25 mouse cellular contexts compared by ENCODE assay signal in the genomic region with DNA sequence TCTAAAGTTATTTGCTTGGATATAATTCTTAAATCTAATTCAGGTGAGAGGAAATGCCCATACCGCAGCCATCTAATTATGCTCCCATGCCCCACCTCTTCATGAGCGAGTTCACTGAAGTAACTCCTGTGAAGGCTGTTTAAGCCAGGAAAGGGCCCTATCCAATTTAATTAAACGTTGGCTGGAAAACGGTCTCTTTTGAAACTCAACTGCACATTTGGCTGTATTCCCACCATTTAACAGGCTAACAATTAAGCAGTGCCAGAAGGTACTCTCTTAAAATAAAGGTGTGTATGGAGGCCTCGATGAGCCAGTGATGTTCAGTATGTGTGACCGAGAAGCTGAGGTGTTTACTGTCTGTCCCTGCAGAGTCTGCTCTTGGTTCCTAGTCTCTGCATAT. TPM values are rescaled to one million over a fixed set of nuclear protein-coding genes. Genes with fewer than 3 reads are reported as not detected.
DNase-seq lines count a peak whose midpoint lies in the region; ATAC-seq and TF ChIP-seq lines count a peak whose summit lies in the region.
"Had no signal": no experiment of that assay in that cellular context is flagged by ENCODE, and none has a peak within 500 bp of the region (broad histone marks: within the 10 kb centered on the region; RNA-seq: fewer than 3 reads in every experiment).

No protein-coding gene starts in this region.

- WGBS in intestine, postnatal 0 days, result 75% methylated on average over 6 of the region's 6 CpGs
- 85% methylated on average over 6 of the region's 6 CpGs for WGBS in intestine, embryonic 15.5 days
- 85% methylated on average over 6 of the region's 6 CpGs for WGBS in liver, embryonic 13.5 days (ENCODE audit: insufficient replicate concordance)
- WGBS in liver, embryonic 11.5 days, result 93% methylated on average over 6 of the region's 6 CpGs
- WGBS in limb, embryonic 14.5 days, result 55% methylated on average over 6 of the region's 6 CpGs

- no peak for DNase-seq in liver, embryonic 13.5 days
- no peak for DNase-seq in liver, embryonic 11.5 days (ENCODE audit: low spot score)
- DNase-seq in brain, embryonic 14.5 days (ENCODE audit: low read depth), result peak; percentile 69
- no peak for DNase-seq in limb, embryonic 14.5 days (ENCODE audit: low spot score)
- DNase-seq in urinary bladder, postnatal 4 days (ENCODE audit: low spot score in 2 of 2), result no peak
- DNase-seq: adrenal gland, adult 8-10 months; cerebellum, postnatal 14 days; gastrocnemius, postnatal 14 days; heart, adult 2 months; layer of hippocampus, postnatal 36 days; lung, adult 18-20 months; lung, postnatal 14 days; right cerebral cortex, postnatal 25 days; thymus, adult 2 months had no signal

- peaks cover 5% of the 10 kb centered on the region; the same call in 1 of the 2 replicates for H3K36me3 ChIP-seq in intestine, postnatal 0 days (ENCODE audit: control insufficient read depth, insufficient read depth)
- H3K36me3 ChIP-seq in intestine, embryonic 15.5 days, result no peaks in the 10 kb centered on the region
- 0 out of 2 replicates have a peak, but pooled peaks cover 7% of the 10 kb centered on the region for H3K36me3 ChIP-seq in liver, embryonic 13.5 days
- H3K36me3 ChIP-seq in liver, embryonic 11.5 days (ENCODE audit: control insufficient read depth, insufficient read depth, low read length), result no peaks in the 10 kb centered on the region
- no peaks in the 10 kb centered on the region for H3K36me3 ChIP-seq in limb, embryonic 14.5 days (ENCODE audit: control insufficient read depth, insufficient read depth, low read length)
- H3K36me3 ChIP-seq: embryonic facial prominence, embryonic 15.5 days; kidney, embryonic 15.5 days; stomach, embryonic 15.5 days had no signal

- no peaks in the 10 kb centered on the region for H3K9me3 ChIP-seq in intestine, postnatal 0 days (ENCODE audit: control insufficient read depth)
- H3K9me3 ChIP-seq in intestine, embryonic 15.5 days, result no peaks in the 10 kb centered on the region
- no peaks in the 10 kb centered on the region for H3K9me3 ChIP-seq in liver, embryonic 13.5 days (replicated peaks)
- no peaks in the 10 kb centered on the region for H3K9me3 ChIP-seq in liver, embryonic 11.5 days (ENCODE audit: control insufficient read depth, low read length)
- H3K9me3 ChIP-seq in limb, embryonic 14.5 days (ENCODE audit: control insufficient read depth, low read length), result no peaks in the 10 kb centered on the region
- H3K9me3 ChIP-seq: embryonic facial prominence, embryonic 15.5 days; kidney, embryonic 15.5 days; midbrain, embryonic 15.5 days; stomach, embryonic 15.5 days had no signal

- H3K4me3 ChIP-seq in intestine, postnatal 0 days (ENCODE audit: low read depth, low read length), result no peak overlapping the region
- H3K4me3 ChIP-seq in intestine, embryonic 15.5 days (replicated peaks), result no peak overlapping the region
- no peak overlapping the region for H3K4me3 ChIP-seq in liver, embryonic 13.5 days (replicated peaks)
- H3K4me3 ChIP-seq in liver, embryonic 11.5 days (ENCODE audit: low read depth, low read length), result no peak overlapping the region
- H3K4me3 ChIP-seq in limb, embryonic 14.5 days (replicated peaks; ENCODE audit: low read length), result no peak overlapping the region
- H3K4me3 ChIP-seq: embryonic facial prominence, embryonic 15.5 days; heart, adult 2 months; kidney, embryonic 15.5 days; layer of hippocampus, adult 2 months; midbrain, embryonic 15.5 days; stomach, embryonic 15.5 days had no signal

- H3K27me3 ChIP-seq in intestine, postnatal 0 days (replicated peaks; ENCODE audit: control insufficient read depth, insufficient read depth, low read length), result no peaks in the 10 kb centered on the region
- no peaks in the 10 kb centered on the region for H3K27me3 ChIP-seq in intestine, embryonic 15.5 days (replicated peaks)
- H3K27me3 ChIP-seq in liver, embryonic 13.5 days, result no peaks in the 10 kb centered on the region
- no peaks in the 10 kb centered on the region for H3K27me3 ChIP-seq in liver, embryonic 11.5 days (replicated peaks; ENCODE audit: control insufficient read depth, insufficient read depth, low read length)
- H3K27me3 ChIP-seq in limb, embryonic 14.5 days (ENCODE audit: control insufficient read depth, insufficient read depth, low read length), result no peaks in the 10 kb centered on the region
- H3K27me3 ChIP-seq: embryonic facial prominence, embryonic 15.5 days; kidney, embryonic 15.5 days; midbrain, embryonic 15.5 days; Patski; stomach, embryonic 15.5 days had no signal

- TF ChIP-seq CTCF in intestine, postnatal 0 days (IDR thresholded peaks at IDR 0.05; ENCODE audit: low read depth), result no peak
- TF ChIP-seq CTCF in brain, embryonic 14.5 days (IDR thresholded peaks at IDR 0.05; ENCODE audit: borderline replicate concordance, extremely low read depth, insufficient read depth, insufficient read length), result no peak

- H3K27ac ChIP-seq in intestine, postnatal 0 days (ENCODE audit: low read depth, low read length), result peak overlapping the region; percentile 57; the same call in 1 of the 2 replicates
- H3K27ac ChIP-seq in intestine, embryonic 15.5 days, result no peak overlapping the region
- H3K27ac ChIP-seq in liver, embryonic 13.5 days, result no peak overlapping the region
- no peak overlapping the region for H3K27ac ChIP-seq in liver, embryonic 11.5 days (ENCODE audit: low read depth, low read length)
- no peak overlapping the region for H3K27ac ChIP-seq in limb, embryonic 14.5 days (replicated peaks; ENCODE audit: low read depth, low read length)
- H3K27ac ChIP-seq: embryonic facial prominence, embryonic 15.5 days; heart, adult 2 months; kidney, embryonic 15.5 days; layer of hippocampus, adult 2 months; midbrain, embryonic 15.5 days; stomach, embryonic 15.5 days had no signal

- TF ChIP-seq POLR2A in brain, embryonic 14.5 days (IDR thresholded peaks at IDR 0.05; ENCODE audit: borderline replicate concordance, extremely low read depth, insufficient read depth, insufficient read length, poor library complexity, severe bottlenecking), result no peak
- TF ChIP-seq POLR2A in limb, embryonic 14.5 days (IDR thresholded peaks at IDR 0.05; ENCODE audit: borderline replicate concordance, extremely low read depth, insufficient read depth, insufficient read length), result no peak

- no peak overlapping the region for H3K9ac ChIP-seq in intestine, postnatal 0 days (ENCODE audit: low read depth, low read length)
- no peak overlapping the region for H3K9ac ChIP-seq in intestine, embryonic 15.5 days
- H3K9ac ChIP-seq in liver, embryonic 13.5 days, result peak overlapping the region; percentile 87; the same call in 1 of the 2 replicates
- no peak overlapping the region for H3K9ac ChIP-seq in liver, embryonic 11.5 days (ENCODE audit: low read depth, low read length)
- 0 out of 2 replicates have a peak overlapping the region, but pooled peaks have one; percentile 16 for H3K9ac ChIP-seq in limb, embryonic 14.5 days (ENCODE audit: low read depth, low read length, severe bottlenecking)
- H3K9ac ChIP-seq: embryonic facial prominence, embryonic 15.5 days; kidney, embryonic 15.5 days; midbrain, embryonic 15.5 days; stomach, embryonic 15.5 days had no signal

- ATAC-seq in intestine, postnatal 0 days, result no peak
- ATAC-seq in intestine, embryonic 15.5 days, result no peak
- no peak for ATAC-seq in liver, embryonic 13.5 days (ENCODE audit: low read depth)
- no peak for ATAC-seq in liver, embryonic 11.5 days (replicated peaks; ENCODE audit: low FRiP score)
- ATAC-seq in limb, embryonic 14.5 days (ENCODE audit: low FRiP score, low read depth), result no peak
- ATAC-seq: midbrain, embryonic 15.5 days; Patski had no signal

- H3K4me1 ChIP-seq in intestine, postnatal 0 days (replicated peaks; ENCODE audit: control insufficient read depth, insufficient read depth, low read length), result peaks cover 10% of the 10 kb centered on the region
- peaks cover 27% of the 10 kb centered on the region for H3K4me1 ChIP-seq in intestine, embryonic 15.5 days (replicated peaks)
- peaks cover 78% of the 10 kb centered on the region for H3K4me1 ChIP-seq in liver, embryonic 13.5 days (replicated peaks)
- peaks cover 44% of the 10 kb centered on the region for H3K4me1 ChIP-seq in liver, embryonic 11.5 days (replicated peaks; ENCODE audit: control insufficient read depth, insufficient read depth, low read length)
- H3K4me1 ChIP-seq in limb, embryonic 14.5 days (ENCODE audit: control insufficient read depth, insufficient read depth, low read length), result peaks cover 19% of the 10 kb centered on the region

- H3K4me2 ChIP-seq in intestine, postnatal 0 days (replicated peaks; ENCODE audit: low read depth), result peak overlapping the region; percentile 7; the same call in 1 of the 2 replicates
- H3K4me2 ChIP-seq in intestine, embryonic 15.5 days (replicated peaks), result no peak overlapping the region
- H3K4me2 ChIP-seq in liver, embryonic 13.5 days, result no peak overlapping the region
- H3K4me2 ChIP-seq in liver, embryonic 11.5 days, result no peak overlapping the region
- H3K4me2 ChIP-seq in limb, embryonic 14.5 days (replicated peaks; ENCODE audit: low read depth, low read length, severe bottlenecking), result no peak overlapping the region
- H3K4me2 ChIP-seq: embryonic facial prominence, embryonic 15.5 days; kidney, embryonic 15.5 days; stomach, embryonic 15.5 days had no signal

RNA-seq across cellular contexts. Expression of a gene that starts 2.7 kb away (rescaled TPM):
- polyA plus RNA-seq in intestine, postnatal 0 days (2015; fragmentation: Nextera tagmentation; extraction: Ambion mirVana), result 32.8 and 33.3 TPM in 2 replicates
- 83.6 and 88.8 TPM in 2 replicates for polyA plus RNA-seq in intestine, embryonic 15.5 days (2015; fragmentation: Nextera tagmentation; extraction: Ambion mirVana)
- polyA plus RNA-seq in liver, embryonic 13.5 days (2015; fragmentation: Nextera tagmentation; extraction: Ambion mirVana), result 27.7 and 32.1 TPM in 2 replicates
- 68.6 and 73.0 TPM in 2 replicates for polyA plus RNA-seq in liver, embryonic 11.5 days (2014; fragmentation: Nextera tagmentation; extraction: Ambion mirVana)
- polyA plus RNA-seq in brain, embryonic 14.5 days (2012; rRNA removed), result 89.9 and 96.7 TPM in 2 replicates
- 155 and 179 TPM in 2 replicates for polyA plus RNA-seq in limb, embryonic 14.5 days (2012; rRNA removed)
- 122 and 125 TPM in 2 replicates for polyA plus RNA-seq in limb, embryonic 14.5 days (2014; fragmentation: Nextera tagmentation; extraction: Ambion mirVana)

RNA-seq across cellular contexts. Expression of a gene that starts 19.1 kb away (rescaled TPM):
- polyA plus RNA-seq in intestine, postnatal 0 days (2015; fragmentation: Nextera tagmentation; extraction: Ambion mirVana), result 21.6 and 21.8 TPM in 2 replicates
- 28.8 and 32.6 TPM in 2 replicates for polyA plus RNA-seq in intestine, embryonic 15.5 days (2015; fragmentation: Nextera tagmentation; extraction: Ambion mirVana)
- polyA plus RNA-seq in liver, embryonic 13.5 days (2015; fragmentation: Nextera tagmentation; extraction: Ambion mirVana), result 18.5 and 19.8 TPM in 2 replicates
- 40.4 and 42.2 TPM in 2 replicates for polyA plus RNA-seq in liver, embryonic 11.5 days (2014; fragmentation: Nextera tagmentation; extraction: Ambion mirVana)
- 69.1 and 101 TPM in 2 replicates for polyA plus RNA-seq in brain, embryonic 14.5 days (2012; rRNA removed)
- polyA plus RNA-seq in limb, embryonic 14.5 days (2012; rRNA removed), result 15.5 and 17.2 TPM in 2 replicates
- 31.3 and 34.2 TPM in 2 replicates for polyA plus RNA-seq in limb, embryonic 14.5 days (2014; fragmentation: Nextera tagmentation; extraction: Ambion mirVana)

RNA-seq across cellular contexts. Expression of a gene that starts 19.2 kb away (rescaled TPM):
- polyA plus RNA-seq in intestine, postnatal 0 days (2015; fragmentation: Nextera tagmentation; extraction: Ambion mirVana), result 3.6 and 4.2 TPM in 2 replicates
- 1.4 and 2.1 TPM in 2 replicates for polyA plus RNA-seq in intestine, embryonic 15.5 days (2015; fragmentation: Nextera tagmentation; extraction: Ambion mirVana)
- 0.05 and 0.07 TPM in 2 replicates for polyA plus RNA-seq in liver, embryonic 13.5 days (2015; fragmentation: Nextera tagmentation; extraction: Ambion mirVana)
- 0.11 and 0.23 TPM in 2 replicates for polyA plus RNA-seq in liver, embryonic 11.5 days (2014; fragmentation: Nextera tagmentation; extraction: Ambion mirVana)
- polyA plus RNA-seq in brain, embryonic 14.5 days (2012; rRNA removed), result 0.40 and 0.44 TPM in 2 replicates
- 0.04 and 0.06 TPM in 2 replicates for polyA plus RNA-seq in limb, embryonic 14.5 days (2012; rRNA removed)
- polyA plus RNA-seq in limb, embryonic 14.5 days (2014; fragmentation: Nextera tagmentation; extraction: Ambion mirVana), result not detected in 2 replicates
- polyA plus RNA-seq: forebrain, embryonic 11.5 days; spleen, adult 2 months had no signal

RNA-seq across cellular contexts. Expression of a gene that starts 49.2 kb away (rescaled TPM):
- polyA plus RNA-seq in intestine, postnatal 0 days (2015; fragmentation: Nextera tagmentation; extraction: Ambion mirVana), result 5.0 and 5.1 TPM in 2 replicates
- polyA plus RNA-seq in intestine, embryonic 15.5 days (2015; fragmentation: Nextera tagmentation; extraction: Ambion mirVana), result 10.0 and 11.7 TPM in 2 replicates
- polyA plus RNA-seq in liver, embryonic 13.5 days (2015; fragmentation: Nextera tagmentation; extraction: Ambion mirVana), result 6.6 and 6.8 TPM in 2 replicates
- 13.9 and 16.5 TPM in 2 replicates for polyA plus RNA-seq in liver, embryonic 11.5 days (2014; fragmentation: Nextera tagmentation; extraction: Ambion mirVana)
- polyA plus RNA-seq in brain, embryonic 14.5 days (2012; rRNA removed), result 24.0 and 36.7 TPM in 2 replicates
- polyA plus RNA-seq in limb, embryonic 14.5 days (2012; rRNA removed), result 18.4 and 28.4 TPM in 2 replicates
- polyA plus RNA-seq in limb, embryonic 14.5 days (2014; fragmentation: Nextera tagmentation; extraction: Ambion mirVana), result 11.3 and 13.0 TPM in 2 replicates

RNA-seq across cellular contexts. Expression of a gene that starts 54.4 kb away (rescaled TPM):
- 0.07 and 0.18 TPM in 2 replicates for polyA plus RNA-seq in intestine, postnatal 0 days (2015; fragmentation: Nextera tagmentation; extraction: Ambion mirVana)
- polyA plus RNA-seq in intestine, embryonic 15.5 days (2015; fragmentation: Nextera tagmentation; extraction: Ambion mirVana), result 0.05 TPM in 1 of 2 replicates, not detected in the other
- not detected in 2 replicates for polyA plus RNA-seq in liver, embryonic 13.5 days (2015; fragmentation: Nextera tagmentation; extraction: Ambion mirVana)
- not detected in 2 replicates for polyA plus RNA-seq in liver, embryonic 11.5 days (2014; fragmentation: Nextera tagmentation; extraction: Ambion mirVana)
- polyA plus RNA-seq in brain, embryonic 14.5 days (2012; rRNA removed), result 0.16 and 0.19 TPM in 2 replicates
- 0.29 and 0.51 TPM in 2 replicates for polyA plus RNA-seq in limb, embryonic 14.5 days (2012; rRNA removed)
- polyA plus RNA-seq in limb, embryonic 14.5 days (2014; fragmentation: Nextera tagmentation; extraction: Ambion mirVana), result not detected in 2 replicates
- polyA plus RNA-seq: heart, adult 2 months; heart, embryonic 16.5 days; kidney, embryonic 15.5 days; midbrain, embryonic 15.5 days; Patski; stomach, embryonic 15.5 days had no signal

Comparison
In these comparisons a context has a peak if more than half of its experiments do, and no peak if none do; other contexts are left out.
1. H3K9ac ChIP-seq: peak in liver, embryonic 13.5 days (single experiment) and limb, embryonic 14.5 days (single experiment); none in intestine, postnatal 0 days (single experiment), intestine, embryonic 15.5 days (single experiment) and liver, embryonic 11.5 days (single experiment).